Mouse (Mus musculus) cortical plate, adult 2 months (tissue): Measurements from ENCODE around the gene Rnf152.

Experiments used
- CTCF ChIP-seq: fragments of 200-500 bp; IDR thresholded peaks from 2 replicates; pipeline ENCODE4 v1.5.1; 2011; ENCODE audit warnings: mild to moderate bottlenecking, control low read depth, low read length; ENCODE audit not compliant: insufficient read depth; ENCODE audit errors: extremely low read depth
- POLR2A ChIP-seq: fragments of 200-500 bp; IDR thresholded peaks from 2 replicates; pipeline ENCODE4 v1.6.1; 2011; ENCODE audit warnings: mild to moderate bottlenecking, low read length, control low read depth; ENCODE audit not compliant: insufficient read depth; ENCODE audit errors: extremely low read depth

DNA sequence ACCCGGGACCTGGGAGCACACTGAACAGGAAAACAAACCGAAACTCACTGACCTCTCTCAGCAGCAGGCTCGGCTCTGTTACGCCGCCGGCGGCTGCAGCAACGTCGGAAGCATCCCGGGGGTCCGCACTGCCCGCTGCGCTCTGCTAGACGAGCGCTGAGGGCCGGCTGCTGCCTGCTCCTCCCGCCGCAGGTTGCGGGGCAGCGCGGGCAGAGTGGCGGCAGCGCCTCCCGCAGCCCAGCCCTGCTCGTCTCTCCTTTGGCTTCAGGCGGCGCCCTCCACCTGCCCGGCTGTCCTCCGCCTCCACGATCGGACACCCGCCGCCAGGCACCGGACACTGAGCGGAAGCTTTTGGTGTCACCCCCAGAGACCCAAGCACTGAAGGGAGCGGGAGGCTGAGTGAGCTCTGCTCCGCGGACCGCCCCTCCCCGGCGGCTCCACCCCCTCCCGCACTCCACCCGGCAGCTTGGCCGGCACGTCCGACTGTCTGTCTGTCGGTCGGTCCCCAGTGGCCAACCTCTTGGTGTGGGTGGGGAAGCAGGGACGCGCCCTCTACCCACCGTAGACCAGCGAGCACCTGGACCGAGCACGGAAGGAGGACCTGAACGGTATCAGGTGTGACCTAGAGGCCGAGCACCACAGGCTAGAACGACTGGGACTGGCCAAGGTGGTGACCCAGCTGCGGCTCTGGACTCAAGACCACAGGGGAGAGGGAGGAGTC lies at the start of gene Rnf152:
- no peak for TF ChIP-seq CTCF
- TF ChIP-seq POLR2A = no peak
